Mouse (Mus musculus) CD4-positive, CD25-positive, alpha-beta regulatory T cell, adult 2 months (primary cell): ENCODE measurements around the gene Fcer2a.

Experiments used
- DNase-seq: peaks from one replicate; pipeline ENCODE4 v3.0.0-alpha.2; 2012; ENCODE audit warnings: low read depth, low spot score

The Fcer2a gene

GRCm38 (mm10) chr8:3694121-3694520 is at the start of gene Fcer2a:
Gene Fcer2a (minus strand): TSS chr8:3694175.
- no peak for DNase-seq

DNA sequence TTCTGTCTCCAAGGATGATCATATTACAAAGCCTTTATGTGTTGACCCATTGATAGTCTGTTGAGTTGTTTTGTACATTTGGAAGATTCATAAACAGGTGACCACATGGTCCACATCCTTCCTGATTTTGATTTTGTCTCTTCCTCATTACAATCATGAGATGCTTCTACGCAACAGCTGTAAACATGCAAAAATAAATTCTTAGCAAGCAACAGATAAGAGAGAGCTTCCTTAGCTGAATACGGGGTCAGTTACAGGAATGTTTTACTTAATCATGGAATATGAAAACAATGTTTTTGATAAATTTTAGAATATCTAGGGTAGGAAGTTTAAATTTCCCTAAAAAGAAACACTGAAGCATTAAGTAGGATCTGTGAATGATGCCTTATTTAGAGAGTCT is 43.0 kb upstream of the Fcer2a start:
- no peak for DNase-seq

- DNase-seq, result no peak
Observed at GRCm38 (mm10) chr8:3735599-3735998, 41.6 kb upstream of the Fcer2a start.

DNA sequence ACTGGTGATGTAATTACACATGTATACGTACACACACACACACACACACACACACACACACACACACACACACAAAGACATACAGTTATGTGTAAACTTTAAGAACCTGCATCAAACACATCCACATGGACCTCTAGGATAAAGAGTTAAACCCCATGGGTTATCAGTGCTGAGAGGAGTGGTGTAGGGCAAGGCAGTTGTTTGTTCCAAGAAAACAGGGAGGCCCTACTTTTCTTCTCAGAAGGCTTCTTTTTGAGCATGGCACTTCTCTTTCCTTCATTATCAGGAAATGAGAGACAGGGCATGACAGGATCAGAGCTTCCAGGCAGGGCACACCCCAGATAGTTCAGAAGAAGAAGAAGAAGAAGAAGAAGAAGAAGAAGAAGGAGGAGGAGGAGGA is 40.1 kb upstream of the Fcer2a start:
- DNase-seq, result no peak

DNA sequence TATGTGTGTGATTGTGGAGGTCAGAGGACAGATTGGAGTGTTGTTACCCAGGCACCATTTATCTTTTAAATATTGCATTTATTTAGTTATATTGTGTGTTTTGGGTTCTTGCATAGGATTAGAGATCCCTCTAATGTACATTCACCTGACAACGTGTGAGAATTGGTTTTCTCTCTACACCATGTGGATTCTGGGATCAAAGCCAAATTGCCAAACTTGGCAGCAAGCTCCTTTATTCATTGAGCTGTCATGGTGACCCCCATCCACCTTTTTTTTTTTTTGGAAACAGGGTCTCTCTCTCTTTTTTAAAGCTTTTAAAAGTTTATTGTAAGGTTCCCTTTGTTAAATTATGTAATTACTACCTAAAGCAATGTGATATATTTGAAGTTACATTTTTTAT is 27.1 kb upstream of the Fcer2a start:
- DNase-seq, result no peak

GRCm38 (mm10) chr8:3720551-3720950 is 26.6 kb upstream of the Fcer2a start, which contains the start of gene Clec4g:
Gene Clec4g (minus strand): TSS chr8:3720651.
- DNase-seq, result no peak

GRCm38 (mm10) chr8:3718559-3718958 is 24.6 kb upstream of the Fcer2a start:
- peak; percentile 78 for DNase-seq

GRCm38 (mm10) chr8:3717321-3717954 is 23.5 kb upstream of the Fcer2a start:
- DNase-seq, result no peak

DNA sequence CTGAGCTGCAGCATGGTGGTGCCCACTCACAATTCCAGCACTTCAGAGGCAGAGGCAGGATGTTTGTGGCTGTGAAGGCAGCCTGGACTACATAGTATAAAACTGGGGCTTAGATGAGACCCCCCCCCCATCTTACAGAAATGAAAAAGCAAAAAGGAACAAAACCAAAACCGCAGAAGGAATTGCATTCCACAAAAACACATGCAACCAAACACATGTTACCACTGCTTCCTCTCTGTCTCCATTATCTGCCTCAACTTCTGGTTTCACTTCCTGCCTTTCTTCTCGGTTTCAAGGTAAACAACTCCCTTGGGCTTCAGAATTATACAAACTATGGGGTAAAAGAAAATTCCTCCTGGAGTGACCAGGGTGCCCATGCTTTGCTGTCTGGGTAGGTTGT is 17.7 kb upstream of the Fcer2a start:
- no peak for DNase-seq

DNA sequence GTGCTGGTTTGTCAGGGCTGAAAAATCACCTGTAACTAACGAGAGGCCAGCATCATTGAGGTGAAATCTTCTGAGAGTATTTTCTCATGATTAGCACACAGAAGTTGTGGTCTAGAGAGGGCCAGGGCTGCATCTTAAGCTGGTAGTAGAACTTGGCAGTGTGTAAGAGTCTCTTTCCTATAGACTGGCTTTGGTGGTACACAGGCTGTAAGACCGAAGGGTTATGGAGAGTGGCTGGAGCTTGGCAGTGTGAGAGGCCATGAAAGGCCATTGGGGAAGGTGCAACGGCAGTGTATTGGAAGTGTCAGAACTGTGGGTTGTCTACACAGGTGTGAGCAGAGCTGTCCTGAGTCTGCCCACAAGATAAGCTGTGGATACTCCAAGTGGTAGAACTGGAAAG is 16.3 kb upstream of the Fcer2a start:
- DNase-seq, result no peak

DNA sequence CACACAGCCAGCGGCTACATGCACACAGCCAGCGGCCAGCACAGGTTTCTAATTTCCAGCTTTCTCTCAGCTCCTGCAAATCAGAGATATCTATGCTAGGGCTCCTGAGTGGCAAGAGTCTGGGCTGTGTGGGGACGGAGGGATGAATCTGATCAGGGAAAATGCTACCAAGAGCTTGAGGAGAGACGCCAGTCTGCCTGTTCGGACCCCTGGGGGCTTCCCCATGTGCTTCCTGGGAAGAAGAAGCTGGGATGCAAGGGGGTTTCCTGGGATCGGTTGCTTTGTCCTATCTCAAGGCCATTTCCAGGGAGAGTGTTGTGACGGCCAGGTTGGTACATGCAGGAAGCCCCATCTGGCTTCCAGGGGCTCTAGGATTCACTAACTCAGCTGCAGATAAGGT is 13.6 kb upstream of the Fcer2a start:
- DNase-seq, result no peak

DNA sequence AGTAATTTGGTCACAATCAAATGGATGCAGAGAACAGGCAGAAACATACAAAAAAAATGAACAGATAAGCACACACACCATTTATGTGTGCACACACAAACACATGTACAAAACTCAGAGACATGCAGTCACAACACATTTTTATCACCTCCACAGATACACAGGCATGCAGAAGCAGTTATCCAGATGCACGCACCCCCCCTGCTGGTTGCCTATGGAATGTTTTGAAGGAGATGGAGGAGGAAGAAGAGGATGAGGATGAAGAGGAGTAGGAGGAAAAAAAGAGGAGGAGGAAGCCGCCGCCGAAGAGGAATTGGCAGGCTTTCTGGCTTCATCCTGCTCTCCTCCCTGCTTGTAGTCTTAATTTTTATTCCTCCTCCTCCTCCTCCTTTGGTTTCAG is 11.7 kb upstream of the Fcer2a start:
- peak; percentile 15 for DNase-seq

DNA sequence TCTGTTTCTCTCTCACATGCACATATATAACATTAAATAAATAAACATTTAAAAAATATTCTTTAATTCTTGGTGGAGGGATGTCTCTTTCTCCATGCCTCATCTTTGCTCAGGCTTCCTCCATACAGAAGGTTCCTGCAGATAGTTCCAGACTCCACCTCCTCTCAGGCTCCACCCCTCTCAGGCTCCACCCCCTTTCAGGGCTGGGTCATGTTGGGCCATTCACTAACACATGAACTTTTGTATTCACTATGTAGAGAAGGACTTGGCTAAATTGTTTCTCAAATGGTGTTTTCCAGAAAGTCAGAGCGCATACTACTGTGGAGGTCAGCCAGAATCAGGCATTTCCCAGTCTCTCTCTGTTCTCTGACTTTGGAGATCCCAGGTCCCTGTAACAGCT is 7.5 kb upstream of the Fcer2a start:
- no peak for DNase-seq

DNA sequence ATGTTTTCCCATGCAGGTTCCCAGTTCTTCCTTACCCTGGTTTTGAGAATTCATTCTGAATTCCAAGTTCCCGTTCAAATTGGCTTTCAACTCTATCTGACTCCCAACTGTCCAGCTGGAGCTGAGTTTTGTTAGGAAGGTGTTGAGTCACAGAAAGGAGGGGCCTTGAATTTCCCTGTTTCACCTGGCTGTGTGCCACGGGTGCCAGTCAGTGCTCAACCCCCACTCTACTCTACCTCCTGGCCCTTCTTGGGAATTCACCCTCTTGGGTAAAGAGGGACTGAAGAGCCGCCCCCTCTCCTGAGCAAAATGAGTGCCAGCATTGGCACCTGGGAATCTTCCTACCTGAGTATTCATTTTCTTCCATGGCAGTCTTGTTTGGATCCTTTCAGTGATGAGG is 3.2 kb downstream of the Fcer2a start:
- no peak for DNase-seq

DNA sequence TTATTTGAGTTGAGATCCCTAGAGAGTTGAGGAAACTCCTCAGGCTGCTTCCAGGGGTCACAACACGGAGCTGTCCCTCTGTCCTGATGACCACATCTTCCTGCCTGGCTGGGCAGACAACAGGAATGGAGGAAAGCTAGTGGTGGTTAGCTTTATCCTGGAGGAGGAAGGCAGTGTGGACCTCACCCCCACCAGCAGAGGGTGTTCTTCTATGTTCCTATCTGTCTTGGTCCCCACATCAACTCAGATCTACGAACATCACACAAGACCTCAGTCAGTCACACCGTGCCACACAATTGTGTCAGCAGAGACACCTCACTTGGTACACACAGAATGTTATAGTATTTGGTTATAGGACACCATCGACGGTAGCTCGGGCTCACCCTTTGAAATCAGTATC is 6.4 kb downstream of the Fcer2a start:
- DNase-seq, result no peak

GRCm38 (mm10) chr8:3685422-3685821 is 8.6 kb downstream of the Fcer2a start:
- DNase-seq, result no peak

GRCm38 (mm10) chr8:3684530-3684929 is 9.4 kb downstream of the Fcer2a start:
- DNase-seq, result no peak

GRCm38 (mm10) chr8:3683408-3684176 is 10.4 kb downstream of the Fcer2a start:
- no peak for DNase-seq

DNA sequence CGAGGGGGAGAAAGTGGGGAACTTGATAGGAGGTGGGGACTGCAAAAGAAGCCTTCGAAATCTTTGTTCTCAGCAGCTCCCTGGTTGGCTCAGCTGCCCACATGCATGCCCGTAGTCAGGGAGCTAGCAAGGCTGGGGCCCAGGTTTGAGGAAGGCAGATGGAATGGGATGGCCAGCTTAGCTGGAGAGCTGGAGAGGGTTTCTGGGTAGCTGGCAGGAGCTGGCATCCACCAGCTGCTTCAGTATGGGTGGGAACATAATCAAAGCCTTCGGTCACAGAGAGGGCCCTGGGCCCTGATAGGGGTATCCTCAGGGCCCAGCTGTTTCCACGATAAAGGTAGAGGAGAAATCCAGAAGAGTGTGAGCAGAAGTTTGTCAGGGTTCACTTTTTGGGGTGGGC is 11.5 kb downstream of the Fcer2a start:
- no peak for DNase-seq

DNA sequence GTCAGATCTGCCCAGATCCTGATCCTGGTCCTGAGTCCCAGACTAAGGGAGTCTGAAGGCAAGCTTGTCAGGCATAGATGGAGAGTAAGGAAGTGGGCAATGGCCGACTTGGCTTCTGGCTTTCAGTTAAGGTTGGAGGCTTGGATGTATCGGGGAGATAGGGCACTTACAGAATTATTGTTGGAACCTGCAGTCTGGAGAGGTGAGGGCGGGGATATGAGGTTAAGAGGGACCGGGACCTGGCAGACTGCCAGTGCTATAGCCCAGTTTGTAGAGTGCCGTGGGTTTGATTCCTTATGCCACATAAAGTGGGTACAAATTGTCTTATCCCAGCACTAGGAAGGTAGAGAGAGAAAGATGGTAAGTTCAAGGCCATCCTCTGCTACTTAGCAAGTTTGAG is 14.3 kb downstream of the Fcer2a start:
- no peak for DNase-seq

- DNase-seq, result no peak
Observed at GRCm38 (mm10) chr8:3679236-3679635, 14.7 kb downstream of the Fcer2a start.

DNA sequence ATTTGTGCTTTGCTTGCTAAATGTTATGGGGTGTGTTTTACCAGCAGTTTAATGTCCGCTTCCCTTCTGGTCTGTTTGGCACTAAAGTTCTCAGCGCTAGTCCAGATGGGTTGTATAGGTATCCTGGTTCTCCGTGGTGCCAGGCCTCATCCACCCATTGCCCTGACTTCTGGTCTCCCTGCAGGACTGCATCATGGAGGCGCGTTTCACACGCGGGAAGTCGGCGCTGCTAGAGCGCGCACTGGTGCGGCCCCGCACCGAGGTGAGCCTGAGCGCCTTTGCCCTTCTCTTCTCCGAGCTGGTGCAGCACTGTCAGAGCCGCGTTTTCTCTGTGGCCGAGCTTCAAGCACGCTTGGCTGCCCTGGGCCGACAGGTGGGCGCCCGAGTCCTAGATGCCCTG is 15.1 kb downstream of the Fcer2a start:
- no peak for DNase-seq

GRCm38 (mm10) chr8:3676993-3677579 is 16.9 kb downstream of the Fcer2a start:
- no peak for DNase-seq
